Mouse (Mus musculus) heart, postnatal 36 days (tissue): ENCODE data around the gene I830077J02Rik. TPM values are rescaled to one million over a fixed set of nuclear protein-coding genes. Genes with fewer than 3 reads are reported as not detected.

ENCODE experiments used
- DNase-seq, 2 experiments: peaks; one replicate each; pipeline ENCODE4 v3.0.0; 2021 to 2022
- intact Hi-C: fragments of 180-260 bp; cut with DNase I; formaldehyde crosslinking; loops from one replicate; pipeline ENCODE4 v1.15.1; 2025
- total RNA-seq, 2 experiments: library from RNA; stranded (reverse); gene quantifications; 2 replicates each; pipeline ENCODE4 v1.2.3; 2021

The I830077J02Rik gene
- total RNA-seq, 2 experiments from 2014 or later, result 0.54 to 0.94 TPM

DNA sequence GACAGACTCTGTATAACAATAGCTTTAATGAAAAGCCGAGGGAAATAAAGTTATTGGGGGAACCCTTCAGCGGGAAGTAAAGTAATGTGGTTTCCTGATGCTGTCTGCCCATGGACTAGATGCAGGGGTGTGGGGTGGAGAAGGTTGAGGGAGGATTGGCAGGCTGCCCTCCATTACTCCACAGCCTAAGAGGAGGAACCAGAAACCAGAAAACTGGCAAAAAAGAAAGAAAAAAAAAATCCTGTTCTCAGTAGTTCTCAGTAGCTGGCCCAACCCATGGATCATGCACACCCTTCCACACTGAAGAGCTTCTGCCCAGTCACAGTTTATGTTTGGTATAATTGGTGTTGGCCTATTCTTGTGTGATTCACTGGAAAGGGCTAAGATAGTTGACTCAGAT, 34.1 kb downstream of the I830077J02Rik start:
- intact Hi-C loops, result loop anchor here (2.0 kb wide), 1 partner anchor 126 kb away; no protein-coding TSS in a partner anchor
- DNase-seq, result peak in 1 of 2 experiments; percentile 61

GRCm38 (mm10) chr3:105896811-105897210, 35.7 kb downstream of the I830077J02Rik start:
- no peak for DNase-seq
- intact Hi-C loops, result no loop called here

DNA sequence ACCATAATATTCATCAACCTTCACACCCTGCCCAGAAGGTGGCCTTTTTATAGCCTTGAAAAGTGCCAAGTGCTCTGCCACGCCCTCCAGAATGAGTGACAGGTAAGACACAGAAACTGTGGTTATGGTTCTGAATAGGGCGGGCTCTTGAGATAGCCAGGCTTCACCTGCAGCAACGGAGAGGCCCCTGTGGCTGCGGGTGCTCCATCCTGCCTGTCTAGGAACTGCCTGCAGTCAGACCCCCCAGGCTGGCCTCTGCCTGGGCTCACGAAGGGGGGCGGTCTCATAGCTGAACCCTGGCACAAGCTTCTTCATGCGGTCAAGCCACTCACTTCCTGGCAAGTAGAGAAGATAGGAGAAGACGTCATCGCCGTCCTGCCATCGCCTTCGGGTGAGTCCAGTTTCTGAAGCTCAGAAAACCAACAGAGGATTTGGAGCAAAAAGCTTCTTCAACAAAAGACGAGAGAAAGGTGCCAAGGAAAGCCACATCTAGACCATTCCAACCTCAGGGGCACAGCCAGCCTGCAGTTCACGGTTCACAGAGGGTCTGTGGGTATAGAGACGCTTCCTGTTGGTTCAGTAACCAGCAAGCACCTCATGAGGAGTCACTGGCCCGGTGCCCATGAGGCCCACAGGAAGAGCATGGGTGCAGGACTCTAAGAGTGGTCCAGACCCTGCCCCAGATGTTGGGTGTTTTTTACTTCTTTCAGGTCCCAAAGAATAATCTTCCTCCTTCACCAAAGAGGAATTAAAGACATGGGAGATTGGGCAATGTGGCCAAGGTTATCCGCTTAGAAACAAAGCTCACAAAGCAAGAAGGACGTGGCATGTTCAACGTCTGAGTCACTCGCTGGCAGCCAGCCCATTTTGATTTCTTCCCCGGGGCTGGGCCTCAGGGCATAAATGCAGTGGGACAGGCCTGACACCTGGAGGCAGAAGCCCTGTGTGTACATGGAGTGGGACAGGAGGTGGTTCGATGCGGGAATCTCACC, 37.6 kb downstream of the I830077J02Rik start:
- intact Hi-C loops, result loop anchor here (1.0 to 2.0 kb wide), 4 partner anchors 70 to 208 kb away; partner anchors contain the start of genes Ddx20 and Rap1a
- DNase-seq, result peak; percentile 92 to 94

DNA sequence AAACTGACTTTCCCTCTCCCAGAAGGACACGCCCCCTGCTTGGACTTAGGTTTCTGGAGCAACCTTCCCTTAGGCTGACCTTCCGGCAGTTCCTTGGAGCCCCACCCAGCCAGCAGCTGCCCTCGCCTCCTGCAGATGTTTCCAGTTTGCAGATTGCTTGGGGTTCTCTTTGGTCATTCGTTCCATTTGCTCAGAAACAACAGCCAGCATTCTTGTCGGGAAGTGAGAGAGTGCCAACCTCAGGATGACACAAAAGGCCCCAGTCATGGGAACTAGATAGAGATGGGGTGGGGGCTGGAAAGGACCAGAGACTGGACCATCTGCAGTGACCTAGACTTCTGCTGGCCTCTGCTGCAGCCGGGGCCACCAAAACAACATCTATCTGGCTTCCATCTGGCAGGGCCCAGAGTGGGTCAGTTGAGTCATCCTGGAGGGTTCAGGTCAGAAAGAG, 38.5 kb downstream of the I830077J02Rik start:
- intact Hi-C loops, result loop anchor here (1.0 to 2.0 kb wide), 2 partner anchors 69 to 93 kb away; partner anchors contain the start of gene Rap1a
- DNase-seq, result peak; percentile 64 to 71

- DNase-seq, result no peak
- intact Hi-C loops, result no loop called here
Observed at GRCm38 (mm10) chr3:105892572-105893495, 39.6 kb downstream of the I830077J02Rik start.

GRCm38 (mm10) chr3:105891760-105892571, 40.5 kb downstream of the I830077J02Rik start:
- intact Hi-C loops, result no loop called here
- DNase-seq, result peak in 1 of 2 experiments; percentile 66

DNA sequence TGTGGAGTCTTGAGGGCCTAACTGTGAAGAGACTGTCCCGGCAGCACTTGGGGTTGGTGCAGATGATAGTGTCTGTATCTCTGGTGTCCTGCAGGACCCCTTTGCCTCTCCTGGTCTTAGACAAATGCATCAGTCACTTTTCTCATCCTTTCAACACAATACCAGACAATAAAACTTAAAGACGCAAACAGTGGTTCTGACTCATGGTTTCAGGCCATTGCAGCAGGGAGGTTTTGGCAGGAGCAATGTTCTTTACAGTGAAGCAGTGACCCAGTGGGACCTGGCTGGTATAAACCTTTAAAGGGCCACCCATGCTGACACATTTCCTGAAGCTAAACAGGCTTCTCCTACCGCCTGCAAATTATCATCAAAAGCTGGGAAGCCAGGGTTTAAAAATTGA, 41.3 kb downstream of the I830077J02Rik start:
- no peak for DNase-seq
- intact Hi-C loops, result no loop called here

GRCm38 (mm10) chr3:105890220-105890619, 42.2 kb downstream of the I830077J02Rik start:
- intact Hi-C loops, result no loop called here
- DNase-seq, result no peak

GRCm38 (mm10) chr3:105888961-105889360, 43.5 kb downstream of the I830077J02Rik start:
- intact Hi-C loops, result no loop called here

DNA sequence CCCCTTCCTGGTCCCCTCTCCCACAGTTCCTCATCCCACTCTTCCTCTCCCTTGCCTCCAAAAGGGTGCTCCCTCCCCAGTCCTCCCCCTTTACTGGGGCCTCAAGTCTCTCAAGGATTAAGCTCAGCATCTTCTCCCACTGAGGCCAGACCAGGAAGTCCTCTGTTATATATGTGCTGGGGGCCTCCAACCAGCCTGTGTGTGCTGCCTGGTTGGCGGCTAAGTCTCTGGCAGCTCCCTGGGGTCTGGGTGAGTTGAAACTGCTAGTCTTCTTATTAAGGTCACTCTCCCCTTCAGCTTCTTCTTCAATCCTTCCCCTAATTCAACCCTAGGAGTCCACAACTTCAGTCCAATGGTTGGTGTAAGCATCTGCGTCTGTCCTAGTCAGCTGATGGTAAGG, 49.4 kb downstream of the I830077J02Rik start:
- no peak for DNase-seq
- intact Hi-C loops, result no loop called here

More at GRCm38 (mm10) chr3:105888961-105889360, 43.5 kb downstream of the I830077J02Rik start:
- no peak for DNase-seq

GRCm38 (mm10) chr3:105882105-105882504, 50.4 kb downstream of the I830077J02Rik start:
- intact Hi-C loops, result no loop called here
- DNase-seq, result no peak

GRCm38 (mm10) chr3:105880419-105880818, 52.0 kb downstream of the I830077J02Rik start:
- no peak for DNase-seq
- intact Hi-C loops, result no loop called here

DNA sequence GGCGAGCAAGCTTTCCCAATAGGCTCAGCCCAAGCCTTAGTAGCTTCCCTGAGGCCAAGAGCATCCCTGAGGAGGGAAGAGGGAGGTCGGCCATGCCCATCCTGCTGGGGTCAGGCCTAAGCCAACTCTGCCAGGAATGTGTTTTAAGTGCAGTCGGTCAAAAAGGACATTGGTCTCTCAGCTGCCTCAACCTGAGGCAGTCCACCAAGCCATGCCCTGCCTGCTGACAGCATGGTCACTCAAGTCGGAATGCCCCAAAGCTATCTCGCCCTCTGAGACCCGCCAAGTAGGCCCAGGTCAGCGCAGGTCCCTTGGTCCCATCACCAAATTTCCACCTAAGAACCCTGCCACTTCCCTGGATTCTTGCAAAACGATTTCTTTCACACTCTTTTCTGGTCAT, 53.7 kb downstream of the I830077J02Rik start:
- intact Hi-C loops, result loop anchor here (5.0 kb wide), 1 partner anchor 51 kb away; no protein-coding TSS in a partner anchor
- no peak for DNase-seq

DNA sequence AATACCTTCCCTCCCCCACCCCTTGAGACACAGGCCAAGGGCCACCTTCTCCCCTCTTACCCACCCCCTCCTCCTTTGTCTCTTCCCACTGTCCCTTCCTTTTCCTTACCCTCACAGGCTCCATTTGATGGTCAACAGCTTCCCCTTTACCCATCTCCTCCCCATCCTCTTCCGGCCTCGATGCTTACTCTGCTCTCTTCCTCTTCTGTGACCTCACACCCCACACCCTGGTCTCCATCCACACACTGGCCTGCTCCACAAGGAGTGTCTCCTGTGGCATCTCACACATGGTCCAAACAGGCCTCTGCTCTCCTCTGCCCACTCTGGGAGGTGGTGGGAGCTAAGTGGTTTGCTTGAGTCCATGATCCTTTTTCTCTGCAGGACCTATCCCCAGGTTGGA, 54.5 kb downstream of the I830077J02Rik start:
- intact Hi-C loops, result loop anchor here (5.0 kb wide), 1 partner anchor 51 kb away; no protein-coding TSS in a partner anchor
- no peak for DNase-seq

GRCm38 (mm10) chr3:105877252-105877803, 55.1 kb downstream of the I830077J02Rik start:
- intact Hi-C loops, result loop anchor here (5.0 kb wide), 1 partner anchor 50 kb away; no protein-coding TSS in a partner anchor
- DNase-seq, result no peak

DNA sequence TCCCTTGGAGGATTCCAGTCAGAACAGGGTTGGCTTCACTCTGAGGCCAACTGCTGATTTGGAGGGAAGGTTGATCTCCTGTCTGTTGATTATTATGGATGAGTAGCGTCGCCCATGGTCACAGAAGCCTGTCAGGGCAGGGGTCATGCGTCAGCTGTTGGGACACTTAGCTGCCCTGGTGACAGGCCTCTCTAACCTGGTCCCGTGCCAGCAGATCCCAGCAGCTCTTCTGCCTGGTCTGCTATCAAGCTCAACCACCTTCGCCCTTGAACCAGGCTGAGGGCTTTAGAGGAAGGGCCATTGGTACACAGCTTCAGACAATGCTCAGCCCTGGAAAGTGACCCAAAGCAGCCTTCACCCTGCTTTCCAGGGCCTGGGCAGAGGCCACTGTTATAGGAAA, 56.4 kb downstream of the I830077J02Rik start:
- intact Hi-C loops, result loop anchor here (5.0 kb wide), 1 partner anchor 49 kb away; no protein-coding TSS in a partner anchor
- DNase-seq, result no peak
